Comparison of ENCODE assay signal across 21 mouse cellular contexts in genomic region chr13:101523492-101523891, GRCm38 (mm10).
DNase-seq lines count a peak whose midpoint lies in the region; ATAC-seq and TF ChIP-seq lines count a peak whose summit lies in the region.
"Had no signal": no experiment of that assay in that cellular context is flagged by ENCODE, and none has a peak within 500 bp of the region (broad histone marks: within the 10 kb centered on the region; RNA-seq: fewer than 3 reads in every experiment).

No protein-coding gene starts in this region.

- H3K36me3 ChIP-seq in kidney, embryonic 15.5 days: no peaks in the 10 kb centered on the region
- H3K36me3 ChIP-seq: embryonic facial prominence, embryonic 12.5 days; forebrain, embryonic 15.5 days; G1E; heart, embryonic 13.5 days; hindbrain, embryonic 15.5 days had no signal

- H3K4me1 ChIP-seq in kidney, embryonic 15.5 days: no peaks in the 10 kb centered on the region; the same call in 1 of the 2 replicates
- H3K4me1 ChIP-seq: embryonic facial prominence, embryonic 12.5 days; forebrain, embryonic 15.5 days; heart, embryonic 13.5 days; hindbrain, embryonic 15.5 days had no signal

- TF ChIP-seq CTCF in layer of hippocampus, adult 2 months (conservative IDR thresholded peaks at IDR 0.05): no peak

- H3K9me3 ChIP-seq in kidney, embryonic 15.5 days (replicated peaks): no peaks in the 10 kb centered on the region
- H3K9me3 ChIP-seq: embryonic facial prominence, embryonic 12.5 days; forebrain, embryonic 15.5 days; G1E; heart, embryonic 13.5 days; hindbrain, embryonic 15.5 days had no signal

- no peak for ATAC-seq in kidney, embryonic 15.5 days (replicated peaks; ENCODE audit: low FRiP score)
- peak; percentile 39 for ATAC-seq in megakaryocyte progenitor cell, adult 5-6 weeks (replicated peaks; ENCODE audit: poor library complexity)
- ATAC-seq: activated CD4-positive, CD25-positive, alpha-beta regulatory T cell, adult 4 months; CD4-positive, CD25-positive, alpha-beta regulatory T cell, adult 4 months; forebrain, embryonic 15.5 days had no signal

- no peak overlapping the region for H3K4me2 ChIP-seq in kidney, embryonic 15.5 days
- H3K4me2 ChIP-seq: embryonic facial prominence, embryonic 12.5 days; forebrain, embryonic 15.5 days; heart, embryonic 13.5 days; hindbrain, embryonic 15.5 days had no signal

- intact Hi-C loops in gastrocnemius, postnatal 14 days (cut with DNase I; ENCODE audit: low total_unique reads): no loop called here

- H3K9ac ChIP-seq in kidney, embryonic 15.5 days: no peak overlapping the region
- H3K9ac ChIP-seq: embryonic facial prominence, embryonic 12.5 days; forebrain, embryonic 15.5 days; heart, embryonic 13.5 days; hindbrain, embryonic 15.5 days had no signal

- no peaks in the 10 kb centered on the region for H3K27me3 ChIP-seq in kidney, embryonic 15.5 days
- H3K27me3 ChIP-seq: embryonic facial prominence, embryonic 12.5 days; forebrain, embryonic 15.5 days; heart, embryonic 13.5 days; hindbrain, embryonic 15.5 days had no signal

- H3K27ac ChIP-seq in kidney, embryonic 15.5 days: no peak overlapping the region
- H3K27ac ChIP-seq in layer of hippocampus, adult 2 months: no peak overlapping the region
- H3K27ac ChIP-seq: embryonic facial prominence, embryonic 12.5 days; forebrain, embryonic 15.5 days; heart, embryonic 13.5 days; hindbrain, embryonic 15.5 days had no signal

- WGBS in kidney, embryonic 15.5 days: 78% methylated on average over 3 of the region's 3 CpGs

- peak; percentile 51 for DNase-seq in kidney, adult 11 months
- DNase-seq in kidney, adult 18-20 months: no peak
- DNase-seq in kidney, postnatal 36 days: peak; percentile 25 to 37
- DNase-seq in adipocyte (ENCODE audit: low spot score): peak; percentile 17
- DNase-seq in layer of hippocampus, adult 2 months (ENCODE audit: low spot score in 2 of 2): no peak
- no peak for DNase-seq in gastrocnemius, postnatal 14 days
- DNase-seq: B cell, adult 2 months; cerebellum, adult 11 months; cerebellum, adult 9-10 months; gastrocnemius, postnatal 10 days; heart, adult 11 months; heart, postnatal 36 days had no signal

- H3K4me3 ChIP-seq in kidney, embryonic 15.5 days (replicated peaks): no peak overlapping the region
- no peak overlapping the region for H3K4me3 ChIP-seq in layer of hippocampus, adult 2 months
- H3K4me3 ChIP-seq: embryonic facial prominence, embryonic 12.5 days; forebrain, embryonic 15.5 days; heart, embryonic 13.5 days; hindbrain, embryonic 15.5 days had no signal

Comparison
In these comparisons a context has a peak if more than half of its experiments do, and no peak if none do; other contexts are left out.
1. DNase-seq: peak in kidney, adult 11 months (single experiment), kidney, postnatal 36 days (2 of 2) and adipocyte (single experiment); none in kidney, adult 18-20 months (single experiment), layer of hippocampus, adult 2 months (0 of 2) and gastrocnemius, postnatal 14 days (single experiment).